Mouse (Mus musculus): Measurements from ENCODE around the gene Arfip1.
"Not testable (repeated sequence)": the region's sequence is repeated elsewhere in the genome, so short reads cannot be mapped to it uniquely, and the experiment has no call there.

Gene Arfip1

GRCm38 (mm10) chr3:84570501-84570900, 11.9 kb downstream of the Arfip1 start:
- DNase-seq (ENCODE audit: low spot score), result no peak

- DNase-seq (ENCODE audit: low spot score), result no peak
Observed at GRCm38 (mm10) chr3:84569587-84569986, 12.8 kb downstream of the Arfip1 start.

GRCm38 (mm10) chr3:84568540-84568939, 13.9 kb downstream of the Arfip1 start:
- DNase-seq (ENCODE audit: low spot score), result no peak

GRCm38 (mm10) chr3:84563415-84563814, 19.0 kb downstream of the Arfip1 start:
- DNase-seq (ENCODE audit: low spot score), result no peak

- not testable (repeated sequence) for DNase-seq (ENCODE audit: low spot score)
Observed at GRCm38 (mm10) chr3:84562911-84563310, 19.5 kb downstream of the Arfip1 start.

GRCm38 (mm10) chr3:84558301-84558700, 24.1 kb downstream of the Arfip1 start:
- DNase-seq (ENCODE audit: low spot score), result no peak

- no peak for DNase-seq (ENCODE audit: low spot score)
Observed at GRCm38 (mm10) chr3:84555780-84556179, 26.6 kb downstream of the Arfip1 start.

- DNase-seq (ENCODE audit: low spot score), result no peak
Observed at GRCm38 (mm10) chr3:84547177-84547576, 35.2 kb downstream of the Arfip1 start.

- peak; percentile 36 for DNase-seq (ENCODE audit: low spot score)
Observed at GRCm38 (mm10) chr3:84542450-84542849, 40.0 kb downstream of the Arfip1 start.

GRCm38 (mm10) chr3:84541881-84542280, 40.5 kb downstream of the Arfip1 start:
- no peak for DNase-seq (ENCODE audit: low spot score)

- DNase-seq (ENCODE audit: low spot score), result no peak
Observed at GRCm38 (mm10) chr3:84540640-84541039, 41.8 kb downstream of the Arfip1 start.

GRCm38 (mm10) chr3:84536987-84537386, 45.4 kb downstream of the Arfip1 start:
- DNase-seq (ENCODE audit: low spot score), result no peak

- no peak for DNase-seq (ENCODE audit: low spot score)
Observed at GRCm38 (mm10) chr3:84533227-84533626, 49.2 kb downstream of the Arfip1 start.

- no peak for DNase-seq (ENCODE audit: low spot score)
Observed at GRCm38 (mm10) chr3:84529021-84529420, 53.4 kb downstream of the Arfip1 start.

- no peak for DNase-seq (ENCODE audit: low spot score)
Observed at GRCm38 (mm10) chr3:84524952-84525351, 57.5 kb downstream of the Arfip1 start.

- no peak for DNase-seq (ENCODE audit: low spot score)
Observed at GRCm38 (mm10) chr3:84516163-84516562, 66.3 kb downstream of the Arfip1 start.

- no peak for DNase-seq (ENCODE audit: low spot score)
Observed at GRCm38 (mm10) chr3:84512774-84513515, 69.5 kb downstream of the Arfip1 start.

- DNase-seq (ENCODE audit: low spot score), result no peak
Observed at GRCm38 (mm10) chr3:84505193-84505592, 77.2 kb downstream of the Arfip1 start.

- DNase-seq (ENCODE audit: low spot score), result no peak
Observed at GRCm38 (mm10) chr3:84504291-84504690, 78.1 kb downstream of the Arfip1 start.

GRCm38 (mm10) chr3:84502101-84502500, 80.3 kb downstream of the Arfip1 start:
- no peak for DNase-seq (ENCODE audit: low spot score)

- DNase-seq (ENCODE audit: low spot score), result no peak
Observed at GRCm38 (mm10) chr3:84500491-84500890, 81.9 kb downstream of the Arfip1 start.

GRCm38 (mm10) chr3:84497718-84498117, 84.7 kb downstream of the Arfip1 start:
- DNase-seq (ENCODE audit: low spot score), result no peak

- DNase-seq (ENCODE audit: low spot score), result no peak
Observed at GRCm38 (mm10) chr3:84492657-84493056, 89.8 kb downstream of the Arfip1 start.

GRCm38 (mm10) chr3:84492148-84492547, 90.3 kb downstream of the Arfip1 start:
- DNase-seq (ENCODE audit: low spot score), result no peak

All from spleen, adult 12 weeks (tissue).